Mouse (Mus musculus) MEL (cell line): Measurements from ENCODE around the gene Pkd1l1. TPM values are rescaled to one million over a fixed set of nuclear protein-coding genes. Genes with fewer than 3 reads are reported as not detected.

ENCODE experiments used
- DNase-seq: peaks from one replicate; pipeline ENCODE4 v3.0.0; 2011; ENCODE audit warnings: low read depth, low spot score
- H3K27ac ChIP-seq: 2 replicates; pipeline ENCODE4 v1.5.1; 2012; ENCODE audit warnings: low read depth, mild to moderate bottlenecking, control low read depth, low read length, moderate library complexity; ENCODE audit not compliant: control insufficient read depth
- H3K27me3 ChIP-seq, 2 experiments: fragments of 150-350 bp in 1 of 2; sonication (generic) in 1 of 2; 2 replicates each; pipeline ENCODE4 v1.6.1; 2012; ENCODE audit warnings: low read length in 2 of 2, mild to moderate bottlenecking in 2 of 2, improper control_type of control experiment in 1 of 2, moderate library complexity in 1 of 2; ENCODE audit not compliant: insufficient read depth in 2 of 2, control insufficient read depth in 1 of 2
- H3K36me3 ChIP-seq, 2 experiments: 2 replicates each; pipeline ENCODE4 v1.6.1; 2012 to 2014; ENCODE audit warnings: low read length in 2 of 2, improper control_type of control experiment in 1 of 2, inconsistent platforms in 1 of 2, mild to moderate bottlenecking in 1 of 2; ENCODE audit not compliant: insufficient read depth in 2 of 2, control insufficient read depth in 1 of 2
- H3K4me1 ChIP-seq, 2 experiments: fragments of 150-350 bp in 1 of 2; sonication (generic) in 1 of 2; 2 replicates each; pipeline ENCODE4 v1.6.1; 2012; ENCODE audit warnings: low read length in 2 of 2, improper control_type of control experiment in 1 of 2, mild to moderate bottlenecking in 1 of 2; ENCODE audit not compliant: insufficient read depth in 2 of 2, control insufficient read depth in 1 of 2
- H3K4me3 ChIP-seq, 2 experiments: fragments of 150-350 bp in 1 of 2; sonication (generic) in 1 of 2; 2 replicates each; pipeline ENCODE4 v1.5.1; 2012; ENCODE audit warnings: low read depth in 2 of 2, low read length in 2 of 2, mild to moderate bottlenecking in 2 of 2, moderate library complexity in 2 of 2, control low read depth in 1 of 2, improper control_type of control experiment in 1 of 2; ENCODE audit not compliant: control insufficient read depth in 1 of 2, insufficient read depth in 1 of 2
- H3K79me2 ChIP-seq: 2 replicates; pipeline ENCODE4 v1.6.1; 2012; ENCODE audit warnings: mild to moderate bottlenecking, low read length, moderate library complexity; ENCODE audit not compliant: control insufficient read depth, poor library complexity, insufficient read depth
- H3K9ac ChIP-seq: 2 replicates; pipeline ENCODE4 v1.6.1; 2012; ENCODE audit warnings: low read depth, mild to moderate bottlenecking, control low read depth, low read length, moderate library complexity; ENCODE audit not compliant: control insufficient read depth, poor library complexity, severe bottlenecking
- H3K9me3 ChIP-seq: fragments of 150-350 bp; sonication (generic); replicated peaks from 2 replicates; pipeline ENCODE4 v1.6.1; 2012; ENCODE audit warnings: mild to moderate bottlenecking, low read length, improper control_type of control experiment, moderate library complexity; ENCODE audit not compliant: insufficient read depth
- CHD1 ChIP-seq: IDR thresholded peaks from 2 replicates; pipeline ENCODE4 v1.6.1; 2012; ENCODE audit warnings: low read depth, mild to moderate bottlenecking, inconsistent platforms, low read length, improper control_type of control experiment
- CHD2 ChIP-seq: IDR thresholded peaks from 2 replicates; pipeline ENCODE4 v1.6.1; 2011; ENCODE audit warnings: low read length, improper control_type of control experiment
- CTCF ChIP-seq, 3 experiments: IDR thresholded peaks in 2 of 3; conservative IDR thresholded peaks in 1 of 3; 2 replicates each; pipeline ENCODE4 v1.5.1; 2011 to 2012; ENCODE audit warnings: low read length in 3 of 3, low read depth in 2 of 3, mild to moderate bottlenecking in 2 of 3, improper control_type of control experiment in 1 of 3, inconsistent platforms in 1 of 3, mixed read lengths in 1 of 3, moderate library complexity in 1 of 3; ENCODE audit not compliant: control insufficient read depth in 1 of 3, insufficient read depth in 1 of 3, poor library complexity in 1 of 3, severe bottlenecking in 1 of 3
- EP300 ChIP-seq, 2 experiments: IDR thresholded peaks; 2 replicates each; pipeline ENCODE4 v1.6.1; 2011; ENCODE audit warnings: improper control_type of control experiment in 2 of 2, low read length in 2 of 2, low read depth in 1 of 2, mild to moderate bottlenecking in 1 of 2
- KAT2A ChIP-seq: conservative IDR thresholded peaks from 2 replicates; pipeline ENCODE4 v1.6.1; 2012; ENCODE audit warnings: low read depth, low read length, improper control_type of control experiment, inconsistent platforms
- MAFK ChIP-seq: IDR thresholded peaks from 2 replicates; pipeline ENCODE4 v1.6.1; 2011; ENCODE audit warnings: low read depth, mild to moderate bottlenecking, low read length, improper control_type of control experiment, borderline replicate concordance
- MAX ChIP-seq: IDR thresholded peaks from 2 replicates; pipeline ENCODE4 v1.6.1; 2011; ENCODE audit warnings: low read length, improper control_type of control experiment
- MEF2A ChIP-seq: IDR thresholded peaks from 2 replicates; pipeline ENCODE4 v1.6.1; 2014; ENCODE audit warnings: low read depth, mild to moderate bottlenecking, inconsistent platforms, low read length, improper control_type of control experiment; ENCODE audit not compliant: poor library complexity, insufficient replicate concordance, severe bottlenecking; ENCODE audit errors: extremely low read depth
- MXI1 ChIP-seq: IDR thresholded peaks from 2 replicates; pipeline ENCODE4 v1.6.1; 2011; ENCODE audit warnings: mild to moderate bottlenecking, low read depth, low read length, improper control_type of control experiment
- NELFE ChIP-seq: IDR thresholded peaks from 2 replicates; pipeline ENCODE4 v1.6.1; 2011; ENCODE audit warnings: low read depth, low read length, improper control_type of control experiment
- POLR2AphosphoS2 ChIP-seq: IDR thresholded peaks from 2 replicates; pipeline ENCODE4 v1.6.1; 2011; ENCODE audit warnings: low read length, improper control_type of control experiment
- SIN3A ChIP-seq: IDR thresholded peaks from 2 replicates; pipeline ENCODE4 v1.6.1; 2012; ENCODE audit warnings: low read length, improper control_type of control experiment, inconsistent platforms
- TBP ChIP-seq: IDR thresholded peaks from 2 replicates; pipeline ENCODE4 v1.8.0; 2011; ENCODE audit warnings: low read depth, low read length, improper control_type of control experiment
- TCF12 ChIP-seq: IDR thresholded peaks from 2 replicates; pipeline ENCODE4 v1.6.1; 2014; ENCODE audit warnings: low read depth, mild to moderate bottlenecking, inconsistent platforms, low read length, improper control_type of control experiment, moderate library complexity
- UBTF ChIP-seq: IDR thresholded peaks from 2 replicates; pipeline ENCODE4 v1.6.1; 2012; ENCODE audit warnings: low read depth, mild to moderate bottlenecking, inconsistent platforms, low read length, improper control_type of control experiment, moderate library complexity, borderline replicate concordance; ENCODE audit not compliant: insufficient read depth
- ZKSCAN1 ChIP-seq: IDR thresholded peaks from 2 replicates; pipeline ENCODE4 v1.6.1; 2012; ENCODE audit warnings: low read depth, mild to moderate bottlenecking, inconsistent platforms, low read length, improper control_type of control experiment, moderate library complexity
- ZMIZ1 ChIP-seq: IDR thresholded peaks from 2 replicates; pipeline ENCODE4 v1.6.1; 2012; ENCODE audit warnings: low read depth, mild to moderate bottlenecking, inconsistent platforms, low read length, improper control_type of control experiment, moderate library complexity
- polyA plus RNA-seq, 2 experiments: library from polyadenylated mRNA; stranded (reverse) in 1 of 2; unstranded in 1 of 2; fragments of >175 nt in 1 of 2; fragments of >200 nt in 1 of 2; gene quantifications; 2 replicates each; pipeline versions ENCODE4 v1.2.1 to v1.2.4; 2012; ENCODE audit warnings: low replicate concordance in 2 of 2, low read depth in 1 of 2; ENCODE audit not compliant: insufficient read length in 2 of 2, insufficient read depth in 1 of 2, missing spikeins in 1 of 2
- total RNA-seq: library from RNA; depleted of rRNA; stranded (reverse); fragments of 300-350 nt; gene quantifications from 2 replicates; pipeline ENCODE4 v1.2.3, GENCODE M21; 2012

Gene Pkd1l1
- total and polyA plus RNA-seq, 3 experiments: not detected

- Histone ChIP-seq H3K9me3 (no peaks in the 10 kb centered on the region), H3K36me3 (peaks cover 12 to 20% of the 10 kb centered on the region in 2 experiments), H3K9ac (peak overlapping the region; percentile 86), H3K4me1 (peaks cover 5 to 9% of the 10 kb centered on the region in 2 experiments; a peak in 3 of 4 replicates), H3K27ac (peak overlapping the region; percentile 86), H3K79me2 (peaks cover 21% of the 10 kb centered on the region), H3K27me3 (no peaks in the 10 kb centered on the region; a peak in 1 of 4 replicates), H3K4me3 (peak overlapping the region; percentile 76 to 87)
- peak; percentile 83 for DNase-seq
- TF ChIP-seq TBP: no peak
- TF ChIP-seq EP300 (IDR thresholded peaks at IDR 0.05; ENCODE audit: low read depth in 1 of 2, low read length in 2 of 2): no peak
- no peak for TF ChIP-seq SIN3A
- 0 out of 2 replicates have a peak, but pooled peaks have one; percentile 17 for TF ChIP-seq MXI1
- TF ChIP-seq NELFE: no peak
- TF ChIP-seq POLR2AphosphoS2: no peak
- TF ChIP-seq ZKSCAN1: no peak
- no peak for TF ChIP-seq TCF12
- no peak for TF ChIP-seq UBTF
Observed at GRCm38 (mm10) chr11:9010416-9010815, 37.4 kb upstream of the Pkd1l1 start.

- Histone ChIP-seq H3K4me1 (peaks cover 5 to 9% of the 10 kb centered on the region in 2 experiments; a peak in 3 of 4 replicates), H3K36me3 (peaks cover 20 to 21% of the 10 kb centered on the region in 2 experiments), H3K79me2 (peaks cover 21% of the 10 kb centered on the region), H3K9me3 (no peaks in the 10 kb centered on the region), H3K27me3 (no peaks in the 10 kb centered on the region), H3K4me3 (no peak overlapping the region), H3K27ac (no peak overlapping the region), H3K9ac (no peak overlapping the region)
- TF ChIP-seq CHD2 (no peak), KAT2A (no peak), CTCF (IDR thresholded peaks at IDR 0.05 in 2 of 3, conservative IDR thresholded peaks at IDR 0.05 in 1 of 3; ENCODE audit: control insufficient read depth in 1 of 3, insufficient read depth in 1 of 3, low read depth in 2 of 3, low read length in 3 of 3, poor library complexity in 1 of 3, severe bottlenecking in 1 of 3) (no peak), ZMIZ1 (no peak), MAFK (no peak), CHD1 (no peak), MXI1 (no peak), MAX (no peak), MEF2A (no peak), EP300 (IDR thresholded peaks at IDR 0.05; ENCODE audit: low read depth in 1 of 2, low read length in 2 of 2) (no peak)
- no peak for DNase-seq
Observed at GRCm38 (mm10) chr11:9008761-9009160, 35.7 kb upstream of the Pkd1l1 start.
